Mouse (Mus musculus) heart, adult 2 months (tissue): ENCODE results near the gene Qpct.

Experiments used
- CTCF ChIP-seq: fragments of 200-600 bp; IDR thresholded peaks from 2 replicates; pipeline ENCODE4 v1.8.1; 2022; ENCODE audit warnings: antibody characterized with exemption, mild to moderate bottlenecking, moderate library complexity
- EP300 ChIP-seq: fragments of 200-500 bp; IDR thresholded peaks from 2 replicates; pipeline ENCODE4 v1.6.1; 2011; ENCODE audit warnings: low read depth, low read length, control low read depth; ENCODE audit not compliant: insufficient read depth
- POLR2A ChIP-seq: fragments of 200-500 bp; IDR thresholded peaks from 2 replicates; pipeline ENCODE4 v1.6.1; 2011; ENCODE audit warnings: mild to moderate bottlenecking, low read depth, low read length, control low read depth; ENCODE audit not compliant: insufficient read depth

DNA sequence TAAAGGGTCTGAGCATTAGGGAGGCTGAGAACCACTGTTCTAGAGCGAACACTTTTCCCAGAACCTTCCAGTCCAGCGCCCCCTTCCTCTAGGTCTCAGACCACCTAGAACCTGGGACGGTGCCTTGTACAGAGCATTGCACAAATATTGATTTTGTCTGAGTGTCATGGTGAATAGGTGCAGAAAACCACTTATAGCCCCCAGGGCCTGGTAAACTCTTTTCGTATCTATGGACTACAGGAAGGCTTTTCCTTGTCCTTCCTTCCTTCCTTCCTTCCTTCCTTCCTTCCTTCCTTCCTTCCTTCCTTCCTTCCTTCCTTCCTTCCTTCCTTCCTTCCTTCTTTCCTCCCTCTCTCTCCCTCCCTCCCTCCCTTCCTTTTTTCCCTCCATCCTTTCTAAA, at the start of gene Qpct:
- no peak for TF ChIP-seq CTCF
- TF ChIP-seq POLR2A: no peak
- no peak for TF ChIP-seq EP300
